Mouse (Mus musculus): ENCODE results near the gene Itgb3bp. TPM values are rescaled to one million over a fixed set of nuclear protein-coding genes. Genes with fewer than 3 reads are reported as not detected.

Itgb3bp gene
- total RNA-seq, 1 experiment = 6.5 TPM

- Histone ChIP-seq H3K9ac (ENCODE audit: insufficient read depth, low read depth, low read length, poor library complexity, severe bottlenecking) (no peak overlapping the region), H3K4me3 (ENCODE audit: insufficient read depth in 1 of 2, low read depth in 1 of 2, low read length in 2 of 2, poor library complexity in 1 of 2, severe bottlenecking in 1 of 2) (peak overlapping the region in 1 of 2 experiments; percentile 92; a peak in 3 of 4 replicates), H3K36me3 (ENCODE audit: control insufficient read depth, insufficient read depth, low read length, poor library complexity, severe bottlenecking) (no peaks in the 10 kb centered on the region), H3K9me3 (ENCODE audit: control insufficient read depth, insufficient read depth, low read depth, low read length) (no peaks in the 10 kb centered on the region), H3K27ac (ENCODE audit: insufficient read depth, low read depth, low read length, poor library complexity, severe bottlenecking) (no peak overlapping the region), H3K4me1 (ENCODE audit: control insufficient read depth in 2 of 2, insufficient read depth in 2 of 2, low read length in 2 of 2, poor library complexity in 1 of 2) (no peaks in the 10 kb centered on the region)
- in situ Hi-C loops (cut with MboI; ENCODE audit: low sequenced_read_pairs in 2 of 2, unreplicated experiment in 2 of 2) = no loop called here
- TF ChIP-seq MAFK (IDR thresholded peaks at IDR 0.05; ENCODE audit: insufficient read depth, low read depth, low read length) (no peak), ZNF384 (IDR thresholded peaks at IDR 0.05; ENCODE audit: low read depth, low read length) (no peak), ZC3H11A (IDR thresholded peaks at IDR 0.05; ENCODE audit: borderline replicate concordance, low read depth, low read length) (no peak), HCFC1 (IDR thresholded peaks at IDR 0.05; ENCODE audit: borderline replicate concordance, insufficient read depth, low read length) (no peak), CHD2 (IDR thresholded peaks at IDR 0.05; ENCODE audit: low read depth, low read length) (no peak)
- DNase-seq (ENCODE audit: low read depth, low spot score) = no peak
These were observed 101.3 kb downstream of the Itgb3bp start for GRCm38 (mm10) chr4:99828337-99828736.

GRCm38 (mm10) chr4:99816697-99817460, 112.7 kb downstream of the Itgb3bp start:
- no peaks in the 10 kb centered on the region for H3K9me3 ChIP-seq (ENCODE audit: control insufficient read depth, insufficient read depth, low read depth, low read length)
- no peaks in the 10 kb centered on the region for H3K4me1 ChIP-seq (ENCODE audit: control insufficient read depth in 2 of 2, insufficient read depth in 2 of 2, low read length in 2 of 2, poor library complexity in 1 of 2)
- no peak overlapping the region for H3K27ac ChIP-seq (ENCODE audit: insufficient read depth, low read depth, low read length, poor library complexity, severe bottlenecking)
- no peak overlapping the region for H3K4me3 ChIP-seq (ENCODE audit: insufficient read depth in 1 of 2, low read depth in 1 of 2, low read length in 2 of 2, poor library complexity in 1 of 2, severe bottlenecking in 1 of 2)
- H3K9ac ChIP-seq (ENCODE audit: insufficient read depth, low read depth, low read length, poor library complexity, severe bottlenecking) = no peak overlapping the region
- DNase-seq (ENCODE audit: low read depth, low spot score) = no peak
- no peaks in the 10 kb centered on the region for H3K36me3 ChIP-seq (ENCODE audit: control insufficient read depth, insufficient read depth, low read length, poor library complexity, severe bottlenecking)
- TF ChIP-seq HCFC1 (IDR thresholded peaks at IDR 0.05; ENCODE audit: borderline replicate concordance, insufficient read depth, low read length) (no peak), ZC3H11A (IDR thresholded peaks at IDR 0.05; ENCODE audit: borderline replicate concordance, low read depth, low read length) (no peak), CHD2 (IDR thresholded peaks at IDR 0.05; ENCODE audit: low read depth, low read length) (no peak), ZNF384 (IDR thresholded peaks at IDR 0.05; ENCODE audit: low read depth, low read length) (no peak), MAFK (IDR thresholded peaks at IDR 0.05; ENCODE audit: insufficient read depth, low read depth, low read length) (no peak)
- in situ Hi-C loops (cut with MboI; ENCODE audit: low sequenced_read_pairs in 2 of 2, unreplicated experiment in 2 of 2) = no loop called here

DNA sequence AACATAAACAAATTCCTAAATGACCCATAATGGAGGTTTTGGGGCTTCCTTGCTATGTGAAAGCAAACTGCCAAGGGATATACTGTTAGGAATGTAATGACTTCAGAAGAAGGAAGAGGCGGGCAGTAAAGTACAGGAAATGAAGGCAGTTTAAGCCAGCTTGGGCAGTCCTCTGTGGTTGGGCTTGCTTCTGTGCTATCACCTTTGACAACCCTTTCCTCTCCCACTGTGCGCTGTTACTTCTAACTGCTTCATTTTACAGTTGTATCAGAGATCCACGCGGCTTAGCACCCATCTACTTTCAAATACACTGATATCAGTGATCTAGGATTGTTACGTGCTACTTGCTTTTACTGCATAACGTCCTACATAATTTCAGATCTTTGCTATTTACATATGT, 137.2 kb downstream of the Itgb3bp start:
- H3K4me1 ChIP-seq (ENCODE audit: control insufficient read depth in 2 of 2, insufficient read depth in 2 of 2, low read length in 2 of 2, poor library complexity in 1 of 2) = no peaks in the 10 kb centered on the region
- DNase-seq (ENCODE audit: low read depth, low spot score) = no peak
- in situ Hi-C loops (cut with MboI; ENCODE audit: low sequenced_read_pairs in 2 of 2, unreplicated experiment in 2 of 2) = no loop called here

DNA sequence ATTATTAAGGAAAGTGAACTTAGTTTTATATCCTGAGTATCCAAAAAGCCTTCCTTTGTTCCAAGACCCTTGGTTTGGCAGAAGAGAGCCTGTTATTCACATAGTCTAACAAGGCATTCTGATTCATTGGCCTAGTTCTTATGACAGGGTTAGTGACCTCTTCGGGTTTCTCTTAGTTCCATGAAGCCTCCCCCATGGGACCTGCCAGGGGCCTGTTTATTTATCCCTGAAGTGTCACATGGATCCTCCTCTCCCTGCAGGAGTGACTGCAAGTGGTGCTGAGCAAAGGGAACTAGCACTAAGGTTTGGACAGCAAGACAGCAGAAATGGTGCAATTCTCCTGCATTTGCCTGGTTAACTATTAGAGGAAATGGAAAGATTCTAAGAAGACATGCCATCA, 156.6 kb downstream of the Itgb3bp start:
- Histone ChIP-seq H3K27ac (ENCODE audit: insufficient read depth, low read depth, low read length, poor library complexity, severe bottlenecking) (peak overlapping the region; percentile 50; the same call in 1 of the 2 replicates), H3K4me3 (ENCODE audit: insufficient read depth in 1 of 2, low read depth in 1 of 2, low read length in 2 of 2, poor library complexity in 1 of 2, severe bottlenecking in 1 of 2) (no peak overlapping the region), H3K36me3 (ENCODE audit: control insufficient read depth, insufficient read depth, low read length, poor library complexity, severe bottlenecking) (no peaks in the 10 kb centered on the region), H3K4me1 (ENCODE audit: control insufficient read depth in 2 of 2, insufficient read depth in 2 of 2, low read length in 2 of 2, poor library complexity in 1 of 2) (no peaks in the 10 kb centered on the region), H3K9ac (ENCODE audit: insufficient read depth, low read depth, low read length, poor library complexity, severe bottlenecking) (no peak overlapping the region), H3K9me3 (ENCODE audit: control insufficient read depth, insufficient read depth, low read depth, low read length) (no peaks in the 10 kb centered on the region)
- no peak for DNase-seq (ENCODE audit: low read depth, low spot score)
- TF ChIP-seq HCFC1 (IDR thresholded peaks at IDR 0.05; ENCODE audit: borderline replicate concordance, insufficient read depth, low read length) (no peak), ZNF384 (IDR thresholded peaks at IDR 0.05; ENCODE audit: low read depth, low read length) (no peak), MAFK (IDR thresholded peaks at IDR 0.05; ENCODE audit: insufficient read depth, low read depth, low read length) (no peak), CHD2 (IDR thresholded peaks at IDR 0.05; ENCODE audit: low read depth, low read length) (no peak), ZC3H11A (IDR thresholded peaks at IDR 0.05; ENCODE audit: borderline replicate concordance, low read depth, low read length) (no peak)
- in situ Hi-C loops (cut with MboI; ENCODE audit: low sequenced_read_pairs in 2 of 2, unreplicated experiment in 2 of 2) = no loop called here

More for the DNA sequence above, 137.2 kb downstream of the Itgb3bp start:
- no peak for TF ChIP-seq MAFK (IDR thresholded peaks at IDR 0.05; ENCODE audit: insufficient read depth, low read depth, low read length)
- no peak for TF ChIP-seq ZNF384 (IDR thresholded peaks at IDR 0.05; ENCODE audit: low read depth, low read length)
- TF ChIP-seq HCFC1 (IDR thresholded peaks at IDR 0.05; ENCODE audit: borderline replicate concordance, insufficient read depth, low read length) = no peak
- no peak for TF ChIP-seq ZC3H11A (IDR thresholded peaks at IDR 0.05; ENCODE audit: borderline replicate concordance, low read depth, low read length)
- TF ChIP-seq CHD2 (IDR thresholded peaks at IDR 0.05; ENCODE audit: low read depth, low read length) = no peak
- no peaks in the 10 kb centered on the region for H3K9me3 ChIP-seq (ENCODE audit: control insufficient read depth, insufficient read depth, low read depth, low read length)
- no peak overlapping the region for H3K4me3 ChIP-seq (ENCODE audit: insufficient read depth in 1 of 2, low read depth in 1 of 2, low read length in 2 of 2, poor library complexity in 1 of 2, severe bottlenecking in 1 of 2)
- no peak overlapping the region for H3K9ac ChIP-seq (ENCODE audit: insufficient read depth, low read depth, low read length, poor library complexity, severe bottlenecking)
- H3K36me3 ChIP-seq (ENCODE audit: control insufficient read depth, insufficient read depth, low read length, poor library complexity, severe bottlenecking) = no peaks in the 10 kb centered on the region
- H3K27ac ChIP-seq (ENCODE audit: insufficient read depth, low read depth, low read length, poor library complexity, severe bottlenecking) = no peak overlapping the region
